Mouse (Mus musculus) neural tube, embryonic 13.5 days (tissue): ENCODE data around the gene St8sia1. TPM values are rescaled to one million over a fixed set of nuclear protein-coding genes. Genes with fewer than 3 reads are reported as not detected.

ENCODE experiments used
- ATAC-seq: fragments of 200-750 bp; cut with Nextera tagmentation; 2 replicates; pipeline ENCODE4 v1.8.0; 2017; ENCODE audit warnings: low read depth, mild to moderate bottlenecking, moderate TSS enrichment, moderate library complexity
- H3K27ac ChIP-seq: fragments of 300-500 bp; sonication (generic); replicated peaks from 2 replicates; pipeline ENCODE4 v1.5.1; 2015; ENCODE audit warnings: moderate library complexity, mild to moderate bottlenecking, inconsistent platforms
- H3K27me3 ChIP-seq: fragments of 300-500 bp; sonication (generic); 2 replicates; pipeline ENCODE4 v1.6.1; 2015; ENCODE audit warnings: mild to moderate bottlenecking, inconsistent platforms
- H3K36me3 ChIP-seq: fragments of 300-500 bp; sonication (generic); 2 replicates; pipeline ENCODE4 v1.6.1; 2015; ENCODE audit warnings: mild to moderate bottlenecking, inconsistent platforms
- H3K4me1 ChIP-seq: fragments of 300-500 bp; sonication (generic); replicated peaks from 2 replicates; pipeline ENCODE4 v1.6.1; 2015; ENCODE audit warnings: inconsistent platforms
- H3K4me2 ChIP-seq: fragments of 300-500 bp; sonication (generic); 2 replicates; pipeline ENCODE4 v1.6.1; 2015; ENCODE audit warnings: inconsistent platforms, mild to moderate bottlenecking, moderate library complexity
- H3K4me3 ChIP-seq: fragments of 300-500 bp; sonication (generic); 2 replicates; pipeline ENCODE4 v1.5.1; 2015; ENCODE audit warnings: mild to moderate bottlenecking, inconsistent platforms
- H3K9ac ChIP-seq: fragments of 300-500 bp; sonication (generic); 2 replicates; pipeline ENCODE4 v1.6.1; 2015; ENCODE audit warnings: moderate library complexity, mild to moderate bottlenecking, inconsistent platforms
- H3K9me3 ChIP-seq: fragments of 300-500 bp; sonication (generic); 2 replicates; pipeline ENCODE4 v1.6.1; 2016; ENCODE audit warnings: inconsistent platforms
- WGBS: fragments of 180-500 bp; shearing (Covaris S2); methylation state at CpG from one replicate; pipeline ENCODE4 v1.1.7; 2015; 5-methylcytosine and 5-hydroxymethylcytosine counted together
- polyA plus RNA-seq: library from polyadenylated mRNA; unstranded; fragments of >200 nt; fragmentation: Nextera tagmentation; extraction: Ambion mirVana; gene quantifications from 2 replicates; pipeline ENCODE4 v1.2.1, GENCODE M21; 2015

The St8sia1 gene
- polyA plus RNA-seq, 1 experiment from 2014 or later, result 10.0 TPM

- no peak overlapping the region for H3K4me2 ChIP-seq
- H3K9me3 ChIP-seq, result no peaks in the 10 kb centered on the region
- H3K36me3 ChIP-seq, result peaks cover 22% of the 10 kb centered on the region
- H3K27ac ChIP-seq, result no peak overlapping the region
- ATAC-seq, result no peak
- H3K4me1 ChIP-seq, result peaks cover 33% of the 10 kb centered on the region
- 76% methylated on average over 10 of the region's 10 CpGs for WGBS
- H3K4me3 ChIP-seq, result no peak overlapping the region
- no peak overlapping the region for H3K9ac ChIP-seq
- H3K27me3 ChIP-seq, result no peaks in the 10 kb centered on the region
Measured at GRCm38 (mm10) chr6:142914676-142915075, 49.6 kb downstream of the St8sia1 start.

DNA sequence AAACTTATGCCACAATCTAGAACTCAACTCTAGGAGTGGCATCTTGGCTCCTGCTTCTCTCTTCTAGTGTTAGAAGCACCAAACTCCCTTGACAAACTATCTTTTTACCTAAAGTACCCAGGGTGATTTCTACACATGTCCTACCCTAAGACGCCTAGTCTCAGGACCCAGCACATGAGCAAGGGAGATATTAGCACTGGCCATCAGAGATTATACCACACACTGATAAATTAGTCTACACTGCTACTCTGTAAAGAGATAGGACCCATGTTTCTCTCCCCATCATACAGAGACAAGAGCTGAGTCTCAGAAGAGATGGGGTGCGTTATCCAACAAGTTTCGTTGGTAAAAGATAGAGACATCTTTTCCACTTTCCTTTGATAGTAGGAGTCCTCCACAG is 53.0 kb downstream of the St8sia1 start:
- H3K9me3 ChIP-seq, result no peaks in the 10 kb centered on the region
- no peak overlapping the region for H3K27ac ChIP-seq
- H3K4me3 ChIP-seq, result no peak overlapping the region
- H3K9ac ChIP-seq, result no peak overlapping the region
- no peaks in the 10 kb centered on the region for H3K27me3 ChIP-seq
- H3K4me1 ChIP-seq, result peaks cover 20% of the 10 kb centered on the region
- H3K36me3 ChIP-seq, result peaks cover 35% of the 10 kb centered on the region
- no peak overlapping the region for H3K4me2 ChIP-seq
- 98% methylated on average over 3 of the region's 3 CpGs for WGBS
- no peak for ATAC-seq

DNA sequence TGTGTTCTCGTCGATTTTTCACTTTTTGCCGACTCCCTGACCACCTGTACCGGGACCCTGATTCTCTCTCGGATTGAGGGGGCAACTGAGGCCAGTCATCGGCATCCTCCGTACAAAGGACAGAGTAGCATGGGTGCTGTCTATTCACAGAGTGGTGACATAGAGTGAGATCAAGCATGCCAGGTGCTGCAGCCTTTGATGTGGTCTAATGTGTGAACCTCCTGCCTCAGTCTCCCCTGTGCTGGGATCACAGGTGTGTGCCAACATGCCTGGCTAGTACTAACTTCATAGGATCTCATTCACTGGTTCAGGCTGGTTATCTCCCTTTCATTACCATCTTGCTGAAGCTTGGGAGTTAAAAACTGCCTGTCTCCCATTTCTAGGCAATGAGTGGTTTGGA is 53.5 kb downstream of the St8sia1 start:
- no peaks in the 10 kb centered on the region for H3K27me3 ChIP-seq
- 95% methylated on average over 7 of the region's 7 CpGs for WGBS
- H3K4me2 ChIP-seq, result no peak overlapping the region
- H3K9ac ChIP-seq, result no peak overlapping the region
- no peak overlapping the region for H3K4me3 ChIP-seq
- no peaks in the 10 kb centered on the region for H3K9me3 ChIP-seq
- H3K4me1 ChIP-seq, result peaks cover 17% of the 10 kb centered on the region
- no peak overlapping the region for H3K27ac ChIP-seq
- no peak for ATAC-seq
- peaks cover 35% of the 10 kb centered on the region for H3K36me3 ChIP-seq

- Histone ChIP-seq H3K27me3 (no peaks in the 10 kb centered on the region), H3K9ac (no peak overlapping the region), H3K36me3 (peaks cover 35% of the 10 kb centered on the region), H3K9me3 (no peaks in the 10 kb centered on the region), H3K27ac (no peak overlapping the region), H3K4me2 (no peak overlapping the region), H3K4me1 (peaks cover 8% of the 10 kb centered on the region; the same call in 1 of the 2 replicates), H3K4me3 (no peak overlapping the region)
- WGBS, result 86% methylated on average over 3 of the region's 3 CpGs
- no peak for ATAC-seq
Measured at GRCm38 (mm10) chr6:142909771-142910105, 54.5 kb downstream of the St8sia1 start.

GRCm38 (mm10) chr6:142908911-142909770 is 55.1 kb downstream of the St8sia1 start:
- Histone ChIP-seq H3K4me1 (peaks cover 6% of the 10 kb centered on the region; the same call in 1 of the 2 replicates), H3K4me2 (no peak overlapping the region), H3K36me3 (peaks cover 35% of the 10 kb centered on the region), H3K27ac (no peak overlapping the region), H3K9ac (no peak overlapping the region), H3K9me3 (no peaks in the 10 kb centered on the region), H3K27me3 (no peaks in the 10 kb centered on the region), H3K4me3 (no peak overlapping the region)
- no peak for ATAC-seq
- 82% methylated on average over 5 of the region's 5 CpGs for WGBS

- no peak overlapping the region for H3K4me2 ChIP-seq
- H3K4me3 ChIP-seq, result no peak overlapping the region
- H3K36me3 ChIP-seq, result peaks cover 35% of the 10 kb centered on the region
- no peak overlapping the region for H3K27ac ChIP-seq
- no peaks in the 10 kb centered on the region for H3K27me3 ChIP-seq
- 0 out of 2 replicates have a peak, but pooled peaks cover 1% of the 10 kb centered on the region for H3K4me1 ChIP-seq
- WGBS, result 93% methylated on average over 3 of the region's 3 CpGs
- no peak overlapping the region for H3K9ac ChIP-seq
- ATAC-seq, result no peak
- no peaks in the 10 kb centered on the region for H3K9me3 ChIP-seq
Measured at GRCm38 (mm10) chr6:142908412-142908811, 55.8 kb downstream of the St8sia1 start.

DNA sequence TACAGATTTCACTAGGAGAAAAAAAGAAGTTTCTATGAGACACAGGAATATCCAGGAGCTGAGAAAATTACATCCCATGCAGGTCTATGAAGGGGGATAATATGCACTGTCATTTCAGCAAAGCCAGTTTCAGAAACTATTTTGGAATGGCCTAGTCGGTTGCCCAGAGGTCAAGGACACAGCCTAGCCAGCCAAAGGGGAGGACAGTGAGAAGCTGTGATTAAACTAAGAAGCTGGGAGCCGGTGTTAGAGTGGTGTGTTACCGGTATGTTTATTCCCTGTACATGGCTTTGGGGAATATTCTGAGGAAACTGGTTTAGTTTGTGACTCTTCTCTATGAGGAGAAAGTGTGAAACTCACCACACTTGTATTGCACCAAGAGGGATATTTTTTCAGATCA is 68.9 kb downstream of the St8sia1 start:
- no peak overlapping the region for H3K9ac ChIP-seq
- H3K4me3 ChIP-seq, result no peak overlapping the region
- H3K36me3 ChIP-seq, result no peaks in the 10 kb centered on the region
- H3K4me1 ChIP-seq, result no peaks in the 10 kb centered on the region
- no peak overlapping the region for H3K4me2 ChIP-seq
- no peak overlapping the region for H3K27ac ChIP-seq
- H3K9me3 ChIP-seq, result no peaks in the 10 kb centered on the region
- no peaks in the 10 kb centered on the region for H3K27me3 ChIP-seq
- WGBS, result 89% methylated on average over 3 of the region's 3 CpGs
- ATAC-seq, result no peak

GRCm38 (mm10) chr6:142893716-142894115 is 70.5 kb downstream of the St8sia1 start:
- Histone ChIP-seq H3K9me3 (no peaks in the 10 kb centered on the region), H3K27me3 (no peaks in the 10 kb centered on the region), H3K4me1 (no peaks in the 10 kb centered on the region), H3K36me3 (no peaks in the 10 kb centered on the region), H3K27ac (no peak overlapping the region), H3K4me3 (no peak overlapping the region), H3K4me2 (no peak overlapping the region), H3K9ac (no peak overlapping the region)
- 87% methylated on average over 4 of the region's 4 CpGs for WGBS
- no peak for ATAC-seq

DNA sequence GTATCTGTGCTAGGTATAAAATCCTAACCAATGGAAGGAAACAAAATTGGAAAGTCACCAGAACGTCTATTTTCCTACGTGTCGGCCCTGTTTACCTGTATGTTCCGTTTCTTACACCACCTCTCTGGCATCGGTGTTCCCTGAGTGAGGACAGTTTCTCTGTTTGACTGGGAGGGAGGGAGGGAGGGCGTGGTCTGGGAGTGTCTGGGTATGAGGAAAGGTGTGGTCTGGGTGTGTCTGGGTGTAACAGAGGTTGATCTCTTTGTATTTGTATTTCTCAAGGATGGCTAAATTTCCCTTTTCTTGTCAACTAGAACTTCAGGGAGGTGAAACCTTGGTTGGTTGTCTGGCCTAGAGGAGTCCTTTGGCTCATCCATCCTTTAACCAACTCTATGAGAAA is 73.9 kb downstream of the St8sia1 start:
- H3K4me1 ChIP-seq, result no peaks in the 10 kb centered on the region
- no peaks in the 10 kb centered on the region for H3K9me3 ChIP-seq
- H3K9ac ChIP-seq, result no peak overlapping the region
- no peak overlapping the region for H3K4me3 ChIP-seq
- no peak for ATAC-seq
- H3K27me3 ChIP-seq, result no peaks in the 10 kb centered on the region
- H3K27ac ChIP-seq, result no peak overlapping the region
- no peaks in the 10 kb centered on the region for H3K36me3 ChIP-seq
- H3K4me2 ChIP-seq, result no peak overlapping the region
- WGBS, result 97% methylated on average over 6 of the region's 6 CpGs

- 92% methylated on average over 9 of the region's 9 CpGs for WGBS
- no peak for ATAC-seq
- no peak overlapping the region for H3K4me2 ChIP-seq
- no peak overlapping the region for H3K9ac ChIP-seq
- H3K27me3 ChIP-seq, result no peaks in the 10 kb centered on the region
- no peaks in the 10 kb centered on the region for H3K36me3 ChIP-seq
- no peaks in the 10 kb centered on the region for H3K9me3 ChIP-seq
- H3K4me1 ChIP-seq, result no peaks in the 10 kb centered on the region
- H3K4me3 ChIP-seq, result no peak overlapping the region
- no peak overlapping the region for H3K27ac ChIP-seq
Measured at GRCm38 (mm10) chr6:142888970-142889740, 75.1 kb downstream of the St8sia1 start.

- Histone ChIP-seq H3K27me3 (no peaks in the 10 kb centered on the region), H3K9ac (no peak overlapping the region), H3K4me2 (no peak overlapping the region), H3K9me3 (no peaks in the 10 kb centered on the region), H3K4me3 (no peak overlapping the region), H3K27ac (no peak overlapping the region), H3K36me3 (no peaks in the 10 kb centered on the region), H3K4me1 (no peaks in the 10 kb centered on the region)
- ATAC-seq, result no peak
- 79% methylated on average over 6 of the region's 6 CpGs for WGBS
Measured at GRCm38 (mm10) chr6:142888346-142888745, 75.9 kb downstream of the St8sia1 start.

DNA sequence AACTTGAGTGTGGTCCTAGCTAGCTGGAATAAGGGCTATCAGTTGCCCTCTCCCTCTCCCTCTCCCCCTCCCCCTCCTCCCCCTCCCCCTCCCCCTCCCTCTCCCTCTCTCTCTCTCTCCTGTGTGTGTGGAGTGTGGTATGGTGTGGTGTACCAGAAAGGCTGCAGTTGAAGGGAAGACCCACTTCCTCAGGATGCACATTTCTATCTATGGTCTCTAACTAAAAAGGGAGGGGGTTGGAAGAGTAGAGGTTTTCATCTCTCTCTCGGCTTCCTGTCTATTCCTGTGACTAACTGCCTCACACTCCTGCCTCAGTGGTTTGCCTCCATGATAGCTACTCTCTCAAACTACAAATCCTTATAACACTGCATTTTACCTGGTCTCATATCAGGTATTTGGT is 76.9 kb downstream of the St8sia1 start:
- Histone ChIP-seq H3K9me3 (no peaks in the 10 kb centered on the region), H3K4me2 (no peak overlapping the region), H3K27me3 (no peaks in the 10 kb centered on the region), H3K36me3 (no peaks in the 10 kb centered on the region), H3K4me3 (no peak overlapping the region), H3K9ac (no peak overlapping the region), H3K27ac (no peak overlapping the region), H3K4me1 (no peaks in the 10 kb centered on the region)
- 94% methylated on average over 1 of the region's 1 CpGs for WGBS
- no peak for ATAC-seq
